Mouse (Mus musculus) forebrain, postnatal 0 days (tissue): ENCODE measurements at regions not wholly inside any gene's neighbourhood (a gene's known extent, or its start where the extent isn't known, plus 50 kb on each side); places are given as distances from the start of the nearest gene placed in this dataset.
A peak's percentile ranks its signal among the peaks of the same experiment; 100 is the strongest.

Source experiments
- ATAC-seq: fragments of 200-750 bp; cut with Nextera tagmentation; 2 replicates; pipeline ENCODE4 v1.8.0; 2017; ENCODE audit warnings: mild to moderate bottlenecking, moderate library complexity
- DNase-seq: peaks from one replicate; pipeline ENCODE4 v3.0.0-alpha.2; 2015
- H3K27ac ChIP-seq: fragments of 300-500 bp; sonication (generic); 2 replicates; pipeline ENCODE4 v1.5.1; 2014; ENCODE audit warnings: low read depth, mild to moderate bottlenecking, antibody characterized with exemption, low read length, moderate library complexity, mixed read lengths
- H3K27me3 ChIP-seq: fragments of 300-500 bp; sonication (generic); 2 replicates; pipeline ENCODE4 v1.6.1; 2014; ENCODE audit warnings: mild to moderate bottlenecking, low read length, mixed read lengths; ENCODE audit not compliant: insufficient read depth
- H3K36me3 ChIP-seq: fragments of 300-500 bp; sonication (generic); 2 replicates; pipeline ENCODE4 v1.6.1; 2014; ENCODE audit warnings: mild to moderate bottlenecking, moderate library complexity; ENCODE audit not compliant: insufficient read depth
- H3K4me1 ChIP-seq: fragments of 300-500 bp; sonication (generic); 2 replicates; pipeline ENCODE4 v1.6.1; 2014; ENCODE audit warnings: antibody characterized with exemption; ENCODE audit not compliant: insufficient read depth
- H3K4me2 ChIP-seq: fragments of 300-500 bp; sonication (generic); 2 replicates; pipeline ENCODE4 v1.6.1; 2014; ENCODE audit warnings: low read depth, mild to moderate bottlenecking, moderate library complexity
- H3K4me3 ChIP-seq: fragments of 300-500 bp; sonication (generic); 2 replicates; pipeline ENCODE4 v1.5.1; 2014; ENCODE audit warnings: low read depth, low read length, mixed read lengths
- H3K9ac ChIP-seq: fragments of 300-500 bp; sonication (generic); 2 replicates; pipeline ENCODE4 v1.6.1; 2014; ENCODE audit warnings: mild to moderate bottlenecking
- H3K9me3 ChIP-seq: fragments of 300-500 bp; sonication (generic); 2 replicates; pipeline ENCODE4 v1.6.1; 2016; ENCODE audit warnings: low read length
- CTCF ChIP-seq: sonication (generic); IDR thresholded peaks from 2 replicates; pipeline ENCODE4 v1.5.1; 2016; ENCODE audit warnings: antibody characterized with exemption, control low read depth, low read depth
- WGBS: fragments of 180-500 bp; shearing (Covaris S2); extraction: QIAGEN DNeasy Blood & Tissue Kit; methylation state at CpG from one replicate; pipeline ENCODE4 v1.1.7; 2014; 5-methylcytosine and 5-hydroxymethylcytosine counted together

DNA sequence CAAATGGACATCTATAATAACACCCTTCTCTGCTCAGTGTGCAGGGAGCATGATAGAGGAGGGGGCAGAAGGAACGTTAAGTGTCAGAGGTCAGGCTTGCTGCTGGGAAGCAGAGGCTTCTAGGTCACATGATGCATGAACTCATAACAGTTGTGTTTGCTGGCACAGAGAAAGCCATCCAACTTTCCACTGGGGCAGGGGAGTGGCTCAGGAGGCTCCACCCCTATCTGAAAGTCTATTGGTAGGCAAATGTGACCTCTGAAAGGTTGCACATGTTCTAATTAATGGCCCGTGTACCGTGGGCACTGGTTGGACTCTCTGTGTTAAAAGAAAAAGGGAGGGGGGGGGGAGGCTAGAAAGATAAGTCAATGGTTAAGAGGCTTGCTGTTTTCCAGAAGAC, 224.6 kb downstream of the Slc16a7 start:
- WGBS = 53% methylated on average over 3 of the region's 3 CpGs
- Histone ChIP-seq H3K36me3 (no peaks in the 10 kb centered on the region), H3K9me3 (no peaks in the 10 kb centered on the region), H3K27me3 (no peaks in the 10 kb centered on the region), H3K4me2 (no peak overlapping the region), H3K4me1 (no peaks in the 10 kb centered on the region), H3K27ac (no peak overlapping the region), H3K9ac (no peak overlapping the region), H3K4me3 (no peak overlapping the region)
- no peak for ATAC-seq
- DNase-seq = no peak
- TF ChIP-seq CTCF = no peak

DNA sequence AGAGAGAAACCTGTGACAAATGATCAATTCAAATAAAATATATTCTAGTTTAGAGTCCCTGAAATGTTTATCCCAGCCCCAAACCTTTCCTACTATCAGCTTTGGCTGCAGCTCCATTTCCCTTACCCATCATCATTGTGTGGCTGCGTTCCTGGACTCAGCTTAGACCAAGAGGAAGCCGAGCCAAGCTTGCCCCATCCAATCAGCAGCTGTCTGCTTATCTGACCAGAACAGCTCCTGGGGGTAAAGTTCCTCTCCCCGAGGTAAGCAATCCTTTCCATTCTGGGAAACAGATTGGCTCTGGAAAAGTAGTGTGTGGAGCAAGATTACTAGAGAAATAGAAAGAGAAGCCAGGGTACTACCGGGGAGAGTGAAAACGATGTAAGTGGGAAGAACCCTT, 228.2 kb downstream of the Slc16a7 start:
- no peak overlapping the region for H3K4me3 ChIP-seq
- H3K4me2 ChIP-seq = no peak overlapping the region
- DNase-seq (no peak), ATAC-seq (no peak)
- no peak overlapping the region for H3K27ac ChIP-seq
- no peaks in the 10 kb centered on the region for H3K9me3 ChIP-seq
- no peaks in the 10 kb centered on the region for H3K4me1 ChIP-seq
- no peaks in the 10 kb centered on the region for H3K27me3 ChIP-seq
- TF ChIP-seq CTCF = no peak
- H3K9ac ChIP-seq = no peak overlapping the region
- WGBS = 61% methylated on average over 5 of the region's 5 CpGs
- H3K36me3 ChIP-seq = no peaks in the 10 kb centered on the region

DNA sequence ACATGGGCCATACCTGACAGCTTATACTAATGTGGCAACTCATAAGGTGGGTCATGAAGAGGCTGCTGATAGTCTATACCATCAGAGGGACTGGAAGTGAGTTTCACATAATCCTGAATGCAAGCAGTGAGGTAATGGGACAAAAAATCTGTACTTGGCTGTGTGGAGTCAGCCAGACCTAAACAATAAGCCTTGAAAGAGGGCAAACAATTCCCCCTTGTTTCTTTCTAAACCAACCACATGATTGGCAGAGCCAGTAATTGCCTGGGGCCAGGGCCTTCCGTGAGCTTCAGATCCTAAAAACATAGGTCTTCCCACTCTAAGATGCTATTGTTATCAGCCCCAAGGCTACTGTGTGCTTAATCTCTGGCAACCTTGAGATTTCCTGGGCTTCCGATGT, 240.5 kb downstream of the Slc16a7 start:
- WGBS = 16% methylated on average over 2 of the region's 2 CpGs
- Histone ChIP-seq H3K4me1 (no peaks in the 10 kb centered on the region), H3K4me3 (no peak overlapping the region), H3K9me3 (no peaks in the 10 kb centered on the region), H3K27ac (no peak overlapping the region), H3K27me3 (no peaks in the 10 kb centered on the region), H3K4me2 (no peak overlapping the region), H3K9ac (no peak overlapping the region), H3K36me3 (no peaks in the 10 kb centered on the region)
- DNase-seq (no peak), ATAC-seq (no peak)
- TF ChIP-seq CTCF = no peak

DNA sequence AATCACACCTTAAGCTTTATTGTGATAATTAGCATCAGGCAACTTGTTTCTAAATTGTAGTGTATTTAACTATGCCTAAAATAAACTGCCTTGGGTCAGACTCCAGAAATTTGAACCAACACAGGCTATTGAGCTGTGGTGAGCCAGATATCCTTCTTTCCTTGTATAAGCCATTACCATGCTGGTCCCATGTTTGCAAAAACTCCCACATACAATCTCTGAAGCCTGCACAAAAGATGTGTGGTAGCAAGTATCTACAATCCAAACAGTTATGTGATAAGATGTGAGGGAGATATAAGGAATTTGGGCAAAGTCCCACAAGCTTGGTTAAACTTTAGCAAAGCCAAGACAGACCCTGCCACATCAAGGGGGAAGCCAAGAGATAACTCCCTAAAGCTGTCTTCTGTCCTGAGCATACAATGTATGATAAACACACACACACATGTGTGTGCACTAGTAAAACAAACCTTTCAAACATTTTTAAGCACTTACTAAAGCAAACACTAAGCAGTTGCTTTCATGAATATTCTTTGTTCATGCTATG, 242.0 kb downstream of the Slc16a7 start:
- no peak overlapping the region for H3K27ac ChIP-seq
- no peaks in the 10 kb centered on the region for H3K9me3 ChIP-seq
- no peak overlapping the region for H3K4me2 ChIP-seq
- DNase-seq (no peak), ATAC-seq (no peak)
- no peak overlapping the region for H3K9ac ChIP-seq
- no peak for TF ChIP-seq CTCF
- H3K27me3 ChIP-seq = no peaks in the 10 kb centered on the region
- H3K4me1 ChIP-seq = no peaks in the 10 kb centered on the region
- no peaks in the 10 kb centered on the region for H3K36me3 ChIP-seq
- no peak overlapping the region for H3K4me3 ChIP-seq

DNA sequence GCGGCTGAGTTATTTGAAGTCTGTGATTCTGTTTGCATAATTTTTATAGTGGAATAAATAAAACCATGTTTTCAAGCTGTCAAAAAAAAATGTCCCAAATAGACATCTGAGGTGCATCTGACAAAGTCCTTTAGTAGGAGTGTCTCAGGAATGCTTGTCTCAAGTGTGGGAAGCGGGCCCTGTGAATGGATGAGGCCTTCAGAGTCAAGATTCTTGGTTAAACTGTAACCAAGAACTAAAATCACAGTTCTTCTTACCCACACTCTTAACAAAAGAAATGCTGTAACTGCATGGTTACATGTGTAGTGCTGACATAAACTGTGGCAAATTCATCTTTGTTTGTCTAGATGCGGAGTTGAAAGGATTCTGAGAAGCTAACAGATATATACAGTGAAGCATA, 242.9 kb downstream of the Slc16a7 start:
- no peak for ATAC-seq
- H3K4me3 ChIP-seq = no peak overlapping the region
- H3K4me1 ChIP-seq = no peaks in the 10 kb centered on the region
- H3K27ac ChIP-seq = no peak overlapping the region
- no peak for TF ChIP-seq CTCF
- H3K4me2 ChIP-seq = no peak overlapping the region
- no peaks in the 10 kb centered on the region for H3K9me3 ChIP-seq
- H3K36me3 ChIP-seq = no peaks in the 10 kb centered on the region
- no peak for DNase-seq
- H3K9ac ChIP-seq = no peak overlapping the region
- H3K27me3 ChIP-seq = no peaks in the 10 kb centered on the region
- 91% methylated on average over 3 of the region's 3 CpGs for WGBS

DNA sequence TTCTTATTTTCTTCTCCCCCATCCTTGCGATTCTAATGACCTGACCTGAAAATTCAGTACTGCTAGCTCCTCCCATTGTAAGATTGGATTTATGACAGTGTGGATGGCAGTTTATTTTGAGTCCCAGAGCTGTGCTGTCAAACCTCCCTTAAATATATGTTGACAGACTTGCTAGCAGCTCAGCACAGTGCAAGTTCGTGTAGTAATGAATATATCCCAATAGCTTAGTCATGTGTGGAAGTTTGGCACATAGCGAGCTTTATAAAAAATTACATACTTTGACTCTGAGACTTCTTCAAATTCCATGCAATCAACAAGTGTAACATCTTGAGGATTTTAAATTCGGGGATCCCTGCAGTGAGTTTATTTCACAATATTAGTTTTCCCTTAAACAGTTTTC, 243.5 kb downstream of the Slc16a7 start:
- DNase-seq (no peak), ATAC-seq (no peak)
- no peak overlapping the region for H3K4me3 ChIP-seq
- H3K27me3 ChIP-seq = no peaks in the 10 kb centered on the region
- H3K9me3 ChIP-seq = no peaks in the 10 kb centered on the region
- WGBS = 80% methylated on average over 4 of the region's 4 CpGs
- no peaks in the 10 kb centered on the region for H3K36me3 ChIP-seq
- no peaks in the 10 kb centered on the region for H3K4me1 ChIP-seq
- TF ChIP-seq CTCF = no peak
- H3K27ac ChIP-seq = no peak overlapping the region
- H3K4me2 ChIP-seq = no peak overlapping the region
- H3K9ac ChIP-seq = no peak overlapping the region

DNA sequence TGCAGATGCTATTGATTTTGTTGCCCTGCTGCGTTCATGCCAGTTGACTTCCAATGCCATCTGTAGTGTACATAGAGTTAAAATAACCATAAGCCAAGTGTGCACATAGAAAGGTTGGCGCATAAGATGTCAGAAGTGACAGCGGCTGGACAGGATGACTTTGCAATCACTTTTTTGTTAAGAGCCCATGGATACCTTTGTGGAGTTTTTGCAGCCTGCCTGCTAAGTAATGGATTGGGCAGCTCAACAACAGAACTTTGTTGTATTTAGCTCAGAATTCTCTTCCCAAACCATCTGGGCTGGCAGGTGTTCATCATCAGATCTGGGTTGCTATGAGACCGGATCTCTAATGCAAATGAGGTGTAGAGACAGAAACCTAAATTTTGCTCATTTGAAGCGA, 267.5 kb downstream of the Slc16a7 start:
- DNase-seq (peak; percentile 88), ATAC-seq (peak; percentile 84)
- H3K4me3 ChIP-seq = no peak overlapping the region
- H3K9me3 ChIP-seq = no peaks in the 10 kb centered on the region
- WGBS = 48% methylated on average over 5 of the region's 5 CpGs
- H3K36me3 ChIP-seq = no peaks in the 10 kb centered on the region
- H3K9ac ChIP-seq = no peak overlapping the region
- no peaks in the 10 kb centered on the region for H3K4me1 ChIP-seq
- peak overlapping the region; percentile 82 for H3K27ac ChIP-seq
- no peaks in the 10 kb centered on the region for H3K27me3 ChIP-seq
- TF ChIP-seq CTCF = no peak
- H3K4me2 ChIP-seq = no peak overlapping the region

DNA sequence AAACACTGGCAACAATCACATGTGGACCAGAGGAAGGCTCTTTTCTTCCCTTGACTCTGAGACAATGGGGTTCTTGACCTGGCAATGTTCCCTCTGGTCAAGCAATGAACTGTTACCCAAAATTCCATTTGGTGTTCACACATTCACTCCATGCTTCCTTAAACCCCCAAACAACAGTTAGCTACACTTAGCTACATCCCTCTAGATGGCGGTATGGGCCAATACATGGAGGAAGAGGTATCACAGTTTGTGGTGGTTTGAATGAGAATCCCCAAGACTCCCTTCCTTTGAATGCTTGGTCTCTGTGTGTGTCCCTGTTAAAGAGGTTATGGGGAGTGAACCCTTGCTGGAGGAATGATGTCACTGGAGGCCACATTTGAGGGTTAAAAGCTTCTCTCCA, 274.9 kb downstream of the Slc16a7 start:
- H3K4me1 ChIP-seq = no peaks in the 10 kb centered on the region
- no peak overlapping the region for H3K4me3 ChIP-seq
- no peak for ATAC-seq
- no peak overlapping the region for H3K4me2 ChIP-seq
- H3K9ac ChIP-seq = no peak overlapping the region
- DNase-seq = peak; percentile 22
- no peaks in the 10 kb centered on the region for H3K9me3 ChIP-seq
- TF ChIP-seq CTCF = peak; percentile 47
- no peak overlapping the region for H3K27ac ChIP-seq
- no peaks in the 10 kb centered on the region for H3K27me3 ChIP-seq
- no peaks in the 10 kb centered on the region for H3K36me3 ChIP-seq
- WGBS = 42% methylated on average over 1 of the region's 1 CpGs
